Mouse (Mus musculus) stomach, embryonic 14.5 days (tissue): ENCODE measurements at regions not wholly inside any gene's neighbourhood (a gene's known extent, or its start where the extent isn't known, plus 50 kb on each side); places are given as distances from the start of the nearest gene placed in this dataset.

ENCODE experiments used
- ATAC-seq: fragments of 200-750 bp; cut with Nextera tagmentation; 2 replicates; pipeline ENCODE4 v1.8.0; 2017; ENCODE audit warnings: low read depth, moderate TSS enrichment; ENCODE audit not compliant: insufficient number of reproducible peaks, insufficient read depth, low FRiP score
- H3K27ac ChIP-seq: fragments of 300-500 bp; sonication (generic); 2 replicates; pipeline ENCODE4 v1.5.1; 2014; ENCODE audit warnings: mild to moderate bottlenecking, low read length, moderate library complexity, mixed read lengths
- H3K27me3 ChIP-seq: fragments of 300-500 bp; sonication (generic); 2 replicates; pipeline ENCODE4 v1.6.1; 2014; ENCODE audit warnings: low read length, control low read depth, mixed read lengths; ENCODE audit not compliant: control insufficient read depth, insufficient read depth
- H3K36me3 ChIP-seq: fragments of 300-500 bp; sonication (generic); 2 replicates; pipeline ENCODE4 v1.6.1; 2014; ENCODE audit warnings: mild to moderate bottlenecking, control low read depth, low read length, moderate library complexity, mixed read lengths; ENCODE audit not compliant: control insufficient read depth, insufficient read depth
- H3K4me1 ChIP-seq: fragments of 300-500 bp; sonication (generic); 2 replicates; pipeline ENCODE4 v1.6.1; 2014; ENCODE audit warnings: low read length, control low read depth, mixed read lengths; ENCODE audit not compliant: control insufficient read depth, insufficient read depth
- H3K4me2 ChIP-seq: fragments of 300-500 bp; sonication (generic); replicated peaks from 2 replicates; pipeline ENCODE4 v1.6.1; 2014; ENCODE audit warnings: low read depth, low read length, control low read depth
- H3K4me3 ChIP-seq: fragments of 300-500 bp; sonication (generic); 2 replicates; pipeline ENCODE4 v1.5.1; 2014; ENCODE audit warnings: low read depth, low read length, control low read depth
- H3K9ac ChIP-seq: fragments of 300-500 bp; sonication (generic); replicated peaks from 2 replicates; pipeline ENCODE4 v1.6.1; 2014; ENCODE audit warnings: low read depth, mild to moderate bottlenecking, control low read depth, low read length, moderate library complexity, mixed read lengths
- H3K9me3 ChIP-seq: fragments of 300-500 bp; sonication (generic); 2 replicates; pipeline ENCODE4 v1.6.1; 2016; ENCODE audit warnings: low read depth, low read length, control low read depth; ENCODE audit not compliant: control insufficient read depth
- WGBS: fragments of 180-500 bp; shearing (Covaris S2); extraction: QIAGEN DNeasy Blood & Tissue Kit; methylation state at CpG from one replicate; pipeline ENCODE4 v1.1.7; 2014; 5-methylcytosine and 5-hydroxymethylcytosine counted together

GRCm38 (mm10) chr15:27020471-27020870 lies 125.1 kb upstream of the Fbxl7 start:
- 68% methylated on average over 5 of the region's 5 CpGs for WGBS
- ATAC-seq: no peak
- H3K27ac ChIP-seq: no peak overlapping the region

GRCm38 (mm10) chr15:27033261-27033660 lies 137.9 kb upstream of the Fbxl7 start:
- H3K27me3 ChIP-seq: no peaks in the 10 kb centered on the region
- H3K9me3 ChIP-seq: no peaks in the 10 kb centered on the region
- no peak overlapping the region for H3K27ac ChIP-seq
- no peak overlapping the region for H3K9ac ChIP-seq
- H3K36me3 ChIP-seq: no peaks in the 10 kb centered on the region
- WGBS: 72% methylated on average over 2 of the region's 2 CpGs
- ATAC-seq: no peak
- no peak overlapping the region for H3K4me2 ChIP-seq
- H3K4me3 ChIP-seq: no peak overlapping the region
- H3K4me1 ChIP-seq: no peaks in the 10 kb centered on the region

More at GRCm38 (mm10) chr15:27020471-27020870, 125.1 kb upstream of the Fbxl7 start:
- H3K36me3 ChIP-seq: no peaks in the 10 kb centered on the region
- no peaks in the 10 kb centered on the region for H3K4me1 ChIP-seq
- no peak overlapping the region for H3K9ac ChIP-seq
- H3K9me3 ChIP-seq: no peaks in the 10 kb centered on the region
- H3K27me3 ChIP-seq: no peaks in the 10 kb centered on the region
- no peak overlapping the region for H3K4me2 ChIP-seq
- H3K4me3 ChIP-seq: no peak overlapping the region

DNA sequence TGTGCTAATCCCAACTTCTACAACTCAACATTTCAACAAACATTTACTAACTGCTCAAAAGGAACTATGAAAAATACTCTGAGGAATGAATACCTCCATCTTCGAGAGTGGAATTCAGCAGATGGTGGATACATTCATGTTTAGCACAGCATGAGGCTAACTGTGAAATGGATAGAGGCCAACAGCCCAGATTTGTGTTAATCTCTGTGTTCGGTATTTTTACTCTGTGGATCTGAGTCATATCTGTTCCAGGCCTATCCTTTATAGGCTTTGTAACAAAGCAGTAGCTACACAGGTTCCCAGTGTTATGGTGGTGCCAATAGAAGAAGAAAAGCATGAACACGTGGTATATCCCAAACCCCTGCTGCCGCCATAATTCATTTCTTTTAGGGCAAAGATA lies 148.4 kb upstream of the Fbxl7 start:
- no peaks in the 10 kb centered on the region for H3K27me3 ChIP-seq
- H3K4me3 ChIP-seq: no peak overlapping the region
- H3K27ac ChIP-seq: no peak overlapping the region
- WGBS: 76% methylated on average over 4 of the region's 4 CpGs
- H3K4me2 ChIP-seq: no peak overlapping the region
- H3K9ac ChIP-seq: no peak overlapping the region
- H3K9me3 ChIP-seq: no peaks in the 10 kb centered on the region
- no peaks in the 10 kb centered on the region for H3K36me3 ChIP-seq
- H3K4me1 ChIP-seq: no peaks in the 10 kb centered on the region
- no peak for ATAC-seq

GRCm38 (mm10) chr15:27050673-27051072 lies 155.3 kb upstream of the Fbxl7 start:
- H3K9me3 ChIP-seq: no peaks in the 10 kb centered on the region
- H3K36me3 ChIP-seq: no peaks in the 10 kb centered on the region
- H3K9ac ChIP-seq: no peak overlapping the region
- ATAC-seq: peak; percentile 67; the same call in 1 of the 2 replicates
- peak overlapping the region; percentile 75 for H3K27ac ChIP-seq
- H3K4me1 ChIP-seq: no peaks in the 10 kb centered on the region
- H3K27me3 ChIP-seq: no peaks in the 10 kb centered on the region
- no peak overlapping the region for H3K4me2 ChIP-seq
- H3K4me3 ChIP-seq: no peak overlapping the region
- 43% methylated on average over 2 of the region's 2 CpGs for WGBS

DNA sequence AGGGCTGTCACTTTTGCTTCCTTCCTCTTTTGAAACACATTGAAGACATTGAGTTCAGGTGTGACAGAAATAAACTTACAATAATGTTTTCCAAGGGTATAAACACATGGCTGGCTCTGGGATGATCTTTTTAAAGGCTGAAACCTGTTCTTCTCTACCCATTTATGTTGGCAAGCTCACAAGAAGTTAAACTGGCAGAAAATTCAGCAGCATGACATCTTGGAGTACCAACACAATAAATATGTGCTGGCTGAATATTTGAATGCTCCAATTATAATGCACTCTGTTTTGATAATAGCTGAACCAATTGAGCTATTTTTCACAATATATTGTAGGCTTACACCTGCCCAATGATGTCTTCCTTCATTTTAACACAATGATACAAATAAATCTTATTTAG lies 168.1 kb upstream of the Fbxl7 start:
- no peak overlapping the region for H3K4me3 ChIP-seq
- no peaks in the 10 kb centered on the region for H3K27me3 ChIP-seq
- H3K4me2 ChIP-seq: no peak overlapping the region
- no peak for ATAC-seq
- H3K27ac ChIP-seq: no peak overlapping the region
- no peaks in the 10 kb centered on the region for H3K4me1 ChIP-seq
- no peaks in the 10 kb centered on the region for H3K9me3 ChIP-seq
- no peaks in the 10 kb centered on the region for H3K36me3 ChIP-seq
- no peak overlapping the region for H3K9ac ChIP-seq

DNA sequence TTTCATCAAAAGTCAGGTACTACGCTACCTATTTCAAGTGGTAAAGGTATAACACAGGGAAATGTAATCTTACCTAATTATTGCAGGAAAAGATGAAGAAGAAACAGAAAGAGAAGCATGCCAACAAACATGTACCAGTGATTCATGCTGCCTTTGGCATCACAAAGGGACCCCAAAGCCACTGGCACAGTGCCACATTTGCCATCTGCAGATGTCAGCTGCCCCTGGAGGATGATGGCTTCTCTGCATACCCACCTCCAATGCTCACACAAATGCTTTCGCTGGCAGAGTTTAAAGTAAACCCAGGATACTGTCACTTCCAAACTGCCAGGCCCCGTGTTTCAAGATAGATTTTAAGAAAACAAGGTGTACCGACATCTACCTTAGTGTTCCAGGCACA lies 168.6 kb upstream of the Fbxl7 start:
- Histone ChIP-seq H3K4me3 (no peak overlapping the region), H3K36me3 (no peaks in the 10 kb centered on the region), H3K9me3 (no peaks in the 10 kb centered on the region), H3K27ac (no peak overlapping the region), H3K4me1 (no peaks in the 10 kb centered on the region), H3K4me2 (no peak overlapping the region), H3K9ac (no peak overlapping the region), H3K27me3 (no peaks in the 10 kb centered on the region)
- WGBS: 78% methylated on average over 4 of the region's 4 CpGs
- ATAC-seq: no peak

GRCm38 (mm10) chr15:27067691-27068090 lies 172.3 kb upstream of the Fbxl7 start:
- no peaks in the 10 kb centered on the region for H3K27me3 ChIP-seq
- no peaks in the 10 kb centered on the region for H3K9me3 ChIP-seq
- H3K4me2 ChIP-seq: no peak overlapping the region
- H3K9ac ChIP-seq: no peak overlapping the region
- WGBS: 29% methylated on average over 1 of the region's 1 CpGs
- no peaks in the 10 kb centered on the region for H3K4me1 ChIP-seq
- H3K4me3 ChIP-seq: no peak overlapping the region
- H3K36me3 ChIP-seq: no peaks in the 10 kb centered on the region
- no peak overlapping the region for H3K27ac ChIP-seq
- ATAC-seq: no peak

- no peaks in the 10 kb centered on the region for H3K9me3 ChIP-seq
- no peak overlapping the region for H3K4me3 ChIP-seq
- no peaks in the 10 kb centered on the region for H3K36me3 ChIP-seq
- no peak for ATAC-seq
- H3K4me1 ChIP-seq: no peaks in the 10 kb centered on the region
- no peak overlapping the region for H3K9ac ChIP-seq
- no peak overlapping the region for H3K4me2 ChIP-seq
- H3K27ac ChIP-seq: no peak overlapping the region
- WGBS: 74% methylated on average over 4 of the region's 4 CpGs
- no peaks in the 10 kb centered on the region for H3K27me3 ChIP-seq
These were observed 182.5 kb upstream of the Fbxl7 start for GRCm38 (mm10) chr15:27077926-27078325.

DNA sequence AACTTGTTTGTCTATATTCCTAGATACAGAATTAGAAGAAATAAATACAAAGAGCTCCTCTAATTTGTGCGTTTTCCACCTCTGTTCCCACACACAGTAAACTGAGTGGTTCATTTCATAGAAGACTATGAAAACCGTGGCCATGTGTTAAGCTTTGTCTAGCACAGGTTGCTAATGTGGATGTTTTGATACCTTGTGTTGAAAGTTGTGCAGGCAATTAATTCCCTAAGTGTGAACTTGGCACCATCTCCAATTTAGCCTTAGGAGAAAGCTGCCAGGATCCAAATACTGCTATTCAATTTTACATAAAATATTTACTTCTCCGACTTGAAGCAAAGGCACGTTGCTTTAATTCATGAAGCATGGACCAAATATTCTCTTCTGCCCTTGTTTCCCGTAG lies 187.4 kb upstream of the Fbxl7 start:
- no peak for ATAC-seq
- no peak overlapping the region for H3K4me2 ChIP-seq
- no peaks in the 10 kb centered on the region for H3K4me1 ChIP-seq
- no peak overlapping the region for H3K27ac ChIP-seq
- no peaks in the 10 kb centered on the region for H3K27me3 ChIP-seq
- H3K36me3 ChIP-seq: no peaks in the 10 kb centered on the region
- H3K9ac ChIP-seq: no peak overlapping the region
- H3K4me3 ChIP-seq: no peak overlapping the region
- 80% methylated on average over 5 of the region's 5 CpGs for WGBS
- no peaks in the 10 kb centered on the region for H3K9me3 ChIP-seq
